Mouse (Mus musculus): Measurements from ENCODE around the gene Tbp. TPM values are rescaled to one million over a fixed set of nuclear protein-coding genes. Genes with fewer than 3 reads are reported as not detected.

Tbp gene
- 10 to 100 TPM; 25.2 to 28.8 TPM for total RNA-seq (2021)

- DNase-seq (ENCODE audit: low spot score in 2 of 2): peak; percentile 99
- intact Hi-C loops (cut with DNase I): no loop called here
Observed at GRCm38 (mm10) chr17:15499656-15500394, at the start of gene Tbp, which contains the start of gene Psmb1. TSS of gene Tbp (plus strand) at chr17:15499888. TSS of gene Psmb1 (minus strand) at chr17:15499751.

GRCm38 (mm10) chr17:15455203-15455602 is 44.5 kb upstream of the Tbp start:
- intact Hi-C loops (cut with DNase I): no loop called here
- DNase-seq (ENCODE audit: low spot score in 2 of 2): no peak

DNA sequence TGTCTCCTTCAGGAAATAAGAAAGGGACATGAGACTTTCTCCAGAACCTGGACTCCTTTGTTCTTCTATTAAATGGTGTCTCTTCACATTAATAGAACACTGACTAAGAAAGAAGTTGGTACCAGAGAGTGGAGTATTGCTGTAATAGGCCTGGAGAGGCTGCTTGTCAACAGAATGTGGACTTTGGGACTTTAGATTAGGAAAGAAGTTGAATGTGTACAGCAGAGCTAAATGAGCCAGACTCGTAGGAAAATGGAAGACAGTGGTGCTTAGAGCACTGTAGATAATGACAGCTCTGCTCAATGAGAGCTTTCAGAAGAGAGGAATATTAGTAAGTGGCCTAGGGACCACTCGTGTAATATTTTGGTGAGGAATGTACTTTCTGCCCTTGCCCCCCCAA is 43.1 kb upstream of the Tbp start:
- intact Hi-C loops (cut with DNase I): no loop called here
- DNase-seq (ENCODE audit: low spot score in 2 of 2): no peak

- DNase-seq (ENCODE audit: low spot score in 2 of 2): no peak
- intact Hi-C loops (cut with DNase I): no loop called here
Observed at GRCm38 (mm10) chr17:15459761-15460160, 39.9 kb upstream of the Tbp start.

DNA sequence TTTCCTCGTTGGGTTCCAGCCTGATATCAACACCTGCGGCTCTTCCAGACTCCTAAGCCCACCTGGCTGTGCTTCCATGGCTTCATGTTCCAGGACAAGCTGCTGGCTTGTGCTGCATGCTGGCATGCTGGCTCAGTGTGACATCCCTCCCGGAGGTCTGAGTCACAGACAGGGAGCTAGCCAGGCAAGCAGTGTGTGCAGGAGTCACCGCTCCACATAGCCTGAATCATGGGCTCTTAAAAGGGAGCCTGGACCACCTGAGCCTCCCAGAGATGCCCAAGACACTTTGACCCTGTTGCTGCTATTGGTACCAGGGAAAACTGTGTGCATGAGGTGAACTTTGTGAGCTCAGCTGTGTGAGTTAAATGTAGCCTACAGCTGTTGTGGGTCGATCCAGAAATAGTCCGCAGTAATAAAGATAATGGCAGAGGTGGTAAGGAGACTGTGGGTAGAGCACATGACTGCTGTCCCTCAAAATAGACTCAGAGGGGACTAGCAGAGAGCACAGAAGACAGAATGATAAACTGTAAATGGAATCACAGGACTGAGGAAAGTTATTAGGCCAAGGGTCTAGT is 37.7 kb upstream of the Tbp start:
- DNase-seq (ENCODE audit: low spot score in 2 of 2): peak in 1 of 2 experiments; percentile 25
- intact Hi-C loops (cut with DNase I): no loop called here

DNA sequence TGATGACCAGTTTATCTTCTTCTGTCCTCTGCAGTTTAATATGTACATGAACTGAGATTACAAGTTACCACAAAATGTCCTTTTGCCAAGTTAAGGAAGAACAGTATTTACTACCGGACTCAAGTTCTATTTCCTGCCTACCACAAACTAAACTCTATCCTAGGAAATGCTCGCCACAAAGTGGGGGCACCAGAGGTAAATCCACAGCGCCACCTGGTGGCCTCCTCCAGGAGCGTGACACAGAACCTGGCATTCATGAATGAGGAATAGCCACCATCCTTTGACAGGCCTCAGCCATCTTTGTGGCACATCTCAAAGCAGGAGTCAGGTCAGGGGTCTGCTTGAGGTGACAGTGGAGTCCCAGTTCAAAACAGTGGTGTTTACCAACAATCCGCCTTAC is 32.0 kb upstream of the Tbp start:
- peak; percentile 60 to 61 for DNase-seq (ENCODE audit: low spot score in 2 of 2)
- intact Hi-C loops (cut with DNase I): loop anchor here (1.0 kb wide), 1 partner anchor 402 kb away; no protein-coding TSS in a partner anchor

GRCm38 (mm10) chr17:15472671-15473070 is 27.0 kb upstream of the Tbp start:
- intact Hi-C loops (cut with DNase I): no loop called here
- DNase-seq (ENCODE audit: low spot score in 2 of 2): no peak

DNA sequence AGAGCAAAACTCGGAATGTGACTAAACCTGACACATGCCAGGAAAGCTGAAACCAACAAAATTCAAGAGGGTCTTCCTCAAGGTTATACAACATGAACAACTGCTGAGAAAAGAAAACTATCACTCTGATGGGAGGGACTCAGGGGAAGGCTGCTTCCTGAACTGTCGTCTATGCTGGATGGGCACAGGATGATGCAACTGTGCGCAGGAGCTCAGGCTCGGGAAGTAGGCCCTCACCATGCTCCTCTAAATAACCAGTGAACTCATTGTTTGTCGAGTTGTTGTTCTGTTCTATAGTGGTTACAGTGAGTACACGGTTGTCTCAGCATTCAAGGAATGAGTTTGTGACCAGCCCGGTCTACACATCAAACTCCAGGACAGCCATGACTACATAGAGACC is 9.1 kb upstream of the Tbp start:
- intact Hi-C loops (cut with DNase I): no loop called here
- DNase-seq (ENCODE audit: low spot score in 2 of 2): no peak

DNA sequence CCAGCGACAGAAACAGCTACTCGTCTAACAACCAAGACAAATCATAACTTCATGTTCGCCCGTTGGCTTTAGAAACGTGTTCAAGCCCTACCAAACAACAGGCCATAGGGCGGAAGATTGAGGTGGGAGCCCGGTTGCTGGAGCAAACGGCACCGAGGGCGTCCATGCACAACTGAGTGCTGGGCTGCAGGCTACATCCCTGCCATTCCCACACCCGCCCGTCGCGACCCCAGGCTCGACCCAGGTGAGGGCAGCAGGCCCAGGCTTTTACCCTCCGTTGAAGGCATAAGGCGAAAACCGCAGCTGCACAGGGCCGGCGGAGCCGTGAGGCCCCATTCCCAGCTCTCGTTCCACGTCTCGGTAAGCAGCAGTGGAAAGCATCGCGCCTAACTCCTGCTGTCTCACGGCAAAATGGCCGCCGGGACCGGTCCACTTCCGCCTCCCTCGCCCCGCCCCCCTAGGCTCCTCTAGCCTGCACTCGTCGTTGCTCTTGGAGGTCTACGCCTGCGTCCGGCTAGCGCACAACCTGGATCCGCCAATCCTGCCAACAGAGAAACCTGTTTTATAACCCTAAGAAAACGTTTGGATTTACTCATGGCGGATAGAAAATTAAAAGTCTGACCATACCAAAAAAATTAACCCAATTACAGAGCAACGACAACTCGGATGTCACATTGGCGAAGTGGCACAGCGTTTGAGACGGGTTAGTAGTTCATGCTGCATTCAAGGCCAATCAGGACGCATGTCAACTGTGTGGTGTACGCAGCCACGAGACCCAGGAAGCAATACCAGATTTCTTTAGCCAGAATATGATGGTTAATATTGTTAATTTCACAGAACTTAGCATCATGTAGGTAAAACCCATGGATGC is 1.6 kb upstream of the Tbp start:
- intact Hi-C loops (cut with DNase I): loop anchor here (1.0 kb wide), 1 partner anchor 207 kb away; no protein-coding TSS in a partner anchor
- peak; percentile 94 to 97 for DNase-seq (ENCODE audit: low spot score in 2 of 2)

GRCm38 (mm10) chr17:15498753-15499113 is 955 bp upstream of the Tbp start:
- intact Hi-C loops (cut with DNase I): loop anchor here (1.0 kb wide), 1 partner anchor 207 kb away; no protein-coding TSS in a partner anchor
- no peak for DNase-seq (ENCODE audit: low spot score in 2 of 2)

GRCm38 (mm10) chr17:15510694-15511093 is 11.0 kb downstream of the Tbp start:
- no peak for DNase-seq (ENCODE audit: low spot score in 2 of 2)
- intact Hi-C loops (cut with DNase I): no loop called here

DNA sequence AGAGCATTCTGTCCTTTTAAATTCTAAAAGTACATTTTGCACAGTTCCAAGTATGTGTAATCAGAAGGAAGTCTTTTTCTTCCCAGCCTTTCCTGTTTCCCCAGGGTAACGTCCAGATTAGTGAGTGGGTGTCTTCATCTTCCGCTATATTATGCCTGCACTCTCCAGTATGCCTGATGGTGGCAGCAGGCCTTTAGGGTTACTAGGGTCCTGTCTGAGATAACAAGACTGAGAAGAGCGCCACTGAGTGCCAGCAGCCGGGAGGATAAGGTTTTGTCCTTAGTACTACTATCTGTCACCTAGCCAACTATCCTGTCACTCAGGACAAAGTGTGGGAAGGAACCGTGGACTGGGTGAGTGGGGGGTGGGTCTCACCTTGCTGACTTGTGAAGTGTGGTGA is 18.1 kb downstream of the Tbp start:
- no peak for DNase-seq (ENCODE audit: low spot score in 2 of 2)
- intact Hi-C loops (cut with DNase I): no loop called here

- DNase-seq (ENCODE audit: low spot score in 2 of 2): no peak
- intact Hi-C loops (cut with DNase I): no loop called here
Observed at GRCm38 (mm10) chr17:15518186-15518585, 18.5 kb downstream of the Tbp start.

- no peak for DNase-seq (ENCODE audit: low spot score in 2 of 2)
- intact Hi-C loops (cut with DNase I): no loop called here
Observed at GRCm38 (mm10) chr17:15518766-15519165, 19.1 kb downstream of the Tbp start.

DNA sequence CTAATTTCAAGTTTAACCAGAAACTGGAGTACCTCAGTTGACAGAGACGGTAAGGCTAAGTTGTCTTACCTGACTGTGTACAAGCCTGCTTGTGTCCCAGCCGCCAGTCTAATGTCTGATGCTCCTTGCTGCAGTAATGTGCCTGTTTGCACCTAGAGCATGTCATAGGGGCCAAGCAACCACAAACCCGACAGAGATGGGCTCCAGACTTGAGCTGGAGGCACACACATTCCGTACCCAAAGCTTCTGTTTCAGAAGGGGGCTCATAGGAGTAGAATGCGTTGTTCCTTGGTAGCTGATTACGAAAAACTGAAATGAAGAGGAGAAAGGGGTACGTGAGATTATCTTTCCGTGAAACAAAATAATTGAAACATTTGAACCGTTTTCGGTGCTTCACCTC is 26.6 kb downstream of the Tbp start:
- intact Hi-C loops (cut with DNase I): loop anchor here (2.0 to 5.0 kb wide), 2 partner anchors 38 to 181 kb away; partner anchors contain the start of gene Prdm9
- DNase-seq (ENCODE audit: low spot score in 2 of 2): peak in 1 of 2 experiments; percentile 10

- intact Hi-C loops (cut with DNase I): loop anchor here (2.0 to 5.0 kb wide), 2 partner anchors 38 to 180 kb away; partner anchors contain the start of gene Prdm9
- peak; percentile 93 to 96 for DNase-seq (ENCODE audit: low spot score in 2 of 2)
Observed at GRCm38 (mm10) chr17:15526986-15527810, 27.5 kb downstream of the Tbp start, which contains the start of gene Pdcd2. TSS of gene Pdcd2 (minus strand) at chr17:15527301.

DNA sequence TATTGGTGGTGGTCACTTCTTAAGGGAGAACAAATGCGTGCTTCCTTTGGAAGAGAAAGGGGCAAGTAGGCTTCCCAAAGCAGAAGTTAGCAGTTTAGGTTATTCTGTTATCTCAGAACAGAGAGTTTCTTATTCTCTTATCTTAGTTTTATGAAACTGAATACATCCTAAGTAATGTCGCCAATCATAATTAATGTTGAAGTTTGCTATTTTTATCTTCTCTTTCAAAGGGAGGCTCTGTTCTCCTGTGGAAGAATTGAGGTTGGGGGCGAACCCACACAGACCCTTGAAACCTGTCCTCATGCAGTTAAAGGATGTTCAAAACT is 28.1 kb downstream of the Tbp start:
- intact Hi-C loops (cut with DNase I): loop anchor here (2.0 to 5.0 kb wide), 2 partner anchors 37 to 180 kb away; partner anchors contain the start of gene Prdm9
- no peak for DNase-seq (ENCODE audit: low spot score in 2 of 2)

DNA sequence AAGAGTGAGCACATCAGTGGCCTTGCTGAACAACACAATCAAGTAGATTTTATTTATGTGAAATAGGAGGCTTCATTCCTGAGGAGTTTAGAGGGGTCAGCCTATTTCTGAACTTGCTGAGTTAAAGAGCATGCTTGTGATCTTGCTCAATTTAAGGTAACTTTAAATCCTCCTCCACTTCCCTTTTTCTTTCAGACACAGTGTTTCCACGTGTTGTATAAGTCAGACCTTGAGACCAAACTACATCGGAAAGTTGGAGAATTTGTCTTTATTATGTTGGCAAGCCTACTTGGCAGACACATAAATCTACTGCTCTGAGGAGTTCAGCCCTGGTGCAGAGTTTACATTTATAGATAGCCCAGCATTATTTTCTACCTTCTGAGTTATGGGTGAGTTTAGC is 29.2 kb downstream of the Tbp start:
- intact Hi-C loops (cut with DNase I): loop anchor here (5.0 kb wide), 1 partner anchor 178 kb away; no protein-coding TSS in a partner anchor
- no peak for DNase-seq (ENCODE audit: low spot score in 2 of 2)

DNA sequence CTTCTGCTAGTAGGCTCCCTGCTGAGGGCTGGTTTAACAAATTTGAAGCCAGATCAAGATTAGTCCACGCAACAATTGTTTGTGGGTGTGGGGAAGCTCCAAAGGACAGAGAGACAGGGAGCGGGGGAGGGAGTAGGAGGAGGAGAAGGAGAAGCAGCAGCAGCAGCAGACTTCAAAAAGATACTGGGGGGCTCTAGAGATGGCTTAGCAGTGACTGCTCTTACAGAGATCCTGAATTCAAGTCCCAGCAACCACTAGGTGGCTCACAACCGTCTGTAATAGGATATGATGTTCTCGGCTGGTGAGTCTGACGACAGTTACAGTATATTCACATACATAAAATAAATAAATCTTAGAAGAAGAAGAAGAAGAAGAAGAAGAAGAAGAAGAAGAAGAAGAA is 30.5 kb downstream of the Tbp start:
- intact Hi-C loops (cut with DNase I): loop anchor here (5.0 kb wide), 1 partner anchor 192 kb away; no protein-coding TSS in a partner anchor
- peak; percentile 54 to 74 for DNase-seq (ENCODE audit: low spot score in 2 of 2)
